Mouse (Mus musculus): ENCODE data around the gene Ttll13. TPM values are rescaled to one million over a fixed set of nuclear protein-coding genes. Genes with fewer than 3 reads are reported as not detected.

Gene Ttll13
- polyA plus RNA-seq, 1 experiment: not detected

- peak within 1 kb of the TSS; percentile 81 for H3K4me3 ChIP-seq (ENCODE audit: insufficient read depth, low read depth, low read length)
- 0 out of 2 replicates have a peak, but pooled peaks cover 2% of the 10 kb centered on the region for H3K4me1 ChIP-seq (ENCODE audit: control insufficient read depth, insufficient read depth, insufficient read length, low read length)
- peak within 1 kb of the TSS; percentile 22; the same call in 1 of the 2 replicates for H3K27ac ChIP-seq (replicated peaks; ENCODE audit: low read depth, low read length)
Observed at GRCm38 (mm10) chr7:80232489-80233029, 13.6 kb upstream of the Ttll13 start, which contains the start of the genes Cib1 and Gdpgp1. Gene Cib1 (minus strand): TSS chr7:80232813. Gene Gdpgp1 (plus strand): TSS chr7:80232865.

- Histone ChIP-seq H3K27ac (replicated peaks; ENCODE audit: low read depth, low read length) (no peak overlapping the region), H3K4me1 (ENCODE audit: control insufficient read depth, insufficient read depth, insufficient read length, low read length) (0 out of 2 replicates have a peak, but pooled peaks cover 2% of the 10 kb centered on the region), H3K4me3 (ENCODE audit: insufficient read depth, low read depth, low read length) (no peak overlapping the region)
Observed at GRCm38 (mm10) chr7:80233799-80234198, 12.4 kb upstream of the Ttll13 start.

- H3K27ac ChIP-seq (replicated peaks; ENCODE audit: low read depth, low read length): no peak overlapping the region
- 0 out of 2 replicates have a peak, but pooled peaks cover 2% of the 10 kb centered on the region for H3K4me1 ChIP-seq (ENCODE audit: control insufficient read depth, insufficient read depth, insufficient read length, low read length)
- no peak overlapping the region for H3K4me3 ChIP-seq (ENCODE audit: insufficient read depth, low read depth, low read length)
Observed at GRCm38 (mm10) chr7:80238542-80238941, 7.6 kb upstream of the Ttll13 start.

GRCm38 (mm10) chr7:80241661-80242060 lies 4.5 kb upstream of the Ttll13 start:
- Histone ChIP-seq H3K4me1 (ENCODE audit: control insufficient read depth, insufficient read depth, insufficient read length, low read length) (no peaks in the 10 kb centered on the region), H3K27ac (replicated peaks; ENCODE audit: low read depth, low read length) (no peak overlapping the region), H3K4me3 (ENCODE audit: insufficient read depth, low read depth, low read length) (no peak overlapping the region)

- no peak overlapping the region for H3K27ac ChIP-seq (replicated peaks; ENCODE audit: low read depth, low read length)
- no peak overlapping the region for H3K4me3 ChIP-seq (ENCODE audit: insufficient read depth, low read depth, low read length)
- no peaks in the 10 kb centered on the region for H3K4me1 ChIP-seq (ENCODE audit: control insufficient read depth, insufficient read depth, insufficient read length, low read length)
Observed at GRCm38 (mm10) chr7:80244851-80245250, 1.3 kb upstream of the Ttll13 start.

- no peaks in the 10 kb centered on the region for H3K4me1 ChIP-seq (ENCODE audit: control insufficient read depth, insufficient read depth, insufficient read length, low read length)
- no peak overlapping the region for H3K27ac ChIP-seq (replicated peaks; ENCODE audit: low read depth, low read length)
- H3K4me3 ChIP-seq (ENCODE audit: insufficient read depth, low read depth, low read length): peak overlapping the region; percentile 8; the same call in 1 of the 2 replicates
Observed at GRCm38 (mm10) chr7:80246859-80247258, 683 bp downstream of the Ttll13 start.

GRCm38 (mm10) chr7:80252437-80252836 lies 6.3 kb downstream of the Ttll13 start:
- Histone ChIP-seq H3K4me1 (ENCODE audit: control insufficient read depth, insufficient read depth, insufficient read length, low read length) (no peaks in the 10 kb centered on the region), H3K4me3 (ENCODE audit: insufficient read depth, low read depth, low read length) (no peak overlapping the region), H3K27ac (replicated peaks; ENCODE audit: low read depth, low read length) (no peak overlapping the region)

- no peak overlapping the region for H3K4me3 ChIP-seq (ENCODE audit: insufficient read depth, low read depth, low read length)
- no peak overlapping the region for H3K27ac ChIP-seq (replicated peaks; ENCODE audit: low read depth, low read length)
- no peaks in the 10 kb centered on the region for H3K4me1 ChIP-seq (ENCODE audit: control insufficient read depth, insufficient read depth, insufficient read length, low read length)
Observed at GRCm38 (mm10) chr7:80252886-80253285, 6.7 kb downstream of the Ttll13 start.

- H3K4me3 ChIP-seq (ENCODE audit: insufficient read depth, low read depth, low read length): no peak overlapping the region
- H3K27ac ChIP-seq (replicated peaks; ENCODE audit: low read depth, low read length): no peak overlapping the region
- H3K4me1 ChIP-seq (ENCODE audit: control insufficient read depth, insufficient read depth, insufficient read length, low read length): 0 out of 2 replicates have a peak, but pooled peaks cover 5% of the 10 kb centered on the region
Observed at GRCm38 (mm10) chr7:80255981-80256380, 9.8 kb downstream of the Ttll13 start.

- Histone ChIP-seq H3K27ac (replicated peaks; ENCODE audit: low read depth, low read length) (no peak overlapping the region), H3K4me3 (ENCODE audit: insufficient read depth, low read depth, low read length) (no peak overlapping the region), H3K4me1 (ENCODE audit: control insufficient read depth, insufficient read depth, insufficient read length, low read length) (0 out of 2 replicates have a peak, but pooled peaks cover 7% of the 10 kb centered on the region)
Observed at GRCm38 (mm10) chr7:80257706-80258105, 11.5 kb downstream of the Ttll13 start.

- peak within 1 kb of the TSS; percentile 61 for H3K27ac ChIP-seq (replicated peaks; ENCODE audit: low read depth, low read length)
- H3K4me3 ChIP-seq (ENCODE audit: insufficient read depth, low read depth, low read length): peak within 1 kb of the TSS; percentile 69
- 0 out of 2 replicates have a peak, but pooled peaks cover 7% of the 10 kb centered on the region for H3K4me1 ChIP-seq (ENCODE audit: control insufficient read depth, insufficient read depth, insufficient read length, low read length)
Observed at GRCm38 (mm10) chr7:80260625-80261371, 14.6 kb downstream of the Ttll13 start, which contains the start of gene Ngrn. Gene Ngrn (plus strand): TSS chr7:80261215.

- Histone ChIP-seq H3K27ac (replicated peaks; ENCODE audit: low read depth, low read length) (peak overlapping the region; percentile 61), H3K4me1 (ENCODE audit: control insufficient read depth, insufficient read depth, insufficient read length, low read length) (0 out of 2 replicates have a peak, but pooled peaks cover 7% of the 10 kb centered on the region)
Observed at GRCm38 (mm10) chr7:80261372-80261990, 15.3 kb downstream of the Ttll13 start.

GRCm38 (mm10) chr7:80264606-80265005 lies 18.4 kb downstream of the Ttll13 start:
- H3K27ac ChIP-seq (replicated peaks; ENCODE audit: low read depth, low read length): no peak overlapping the region

More at GRCm38 (mm10) chr7:80261372-80261990, 15.3 kb downstream of the Ttll13 start:
- H3K4me3 ChIP-seq (ENCODE audit: insufficient read depth, low read depth, low read length): peak overlapping the region; percentile 69

GRCm38 (mm10) chr7:80267764-80268163 lies 21.6 kb downstream of the Ttll13 start:
- no peak overlapping the region for H3K27ac ChIP-seq (replicated peaks; ENCODE audit: low read depth, low read length)
- no peak overlapping the region for H3K4me3 ChIP-seq (ENCODE audit: insufficient read depth, low read depth, low read length)
- peaks cover 8% of the 10 kb centered on the region; the same call in 1 of the 2 replicates for H3K4me1 ChIP-seq (ENCODE audit: control insufficient read depth, insufficient read depth, insufficient read length, low read length)

More at GRCm38 (mm10) chr7:80264606-80265005, 18.4 kb downstream of the Ttll13 start:
- Histone ChIP-seq H3K4me3 (ENCODE audit: insufficient read depth, low read depth, low read length) (no peak overlapping the region), H3K4me1 (ENCODE audit: control insufficient read depth, insufficient read depth, insufficient read length, low read length) (peaks cover 10% of the 10 kb centered on the region; the same call in 1 of the 2 replicates)
